Mouse (Mus musculus) heart, embryonic 13.5 days (tissue): ENCODE results near the gene Fntb. TPM values are rescaled to one million over a fixed set of nuclear protein-coding genes. Genes with fewer than 3 reads are reported as not detected.
"Not testable (repeated sequence)": the region's sequence is repeated elsewhere in the genome, so short reads cannot be mapped to it uniquely, and the experiment has no call there.

Experiments
- ATAC-seq: fragments of 200-750 bp; cut with Nextera tagmentation; 2 replicates; pipeline ENCODE4 v1.8.0; 2017; ENCODE audit warnings: moderate TSS enrichment; ENCODE audit not compliant: insufficient number of reproducible peaks, low FRiP score, low TSS enrichment; ENCODE audit errors: extremely low read depth
- H3K27ac ChIP-seq: fragments of 300-500 bp; sonication (generic); replicated peaks from 2 replicates; pipeline ENCODE4 v1.5.1; 2015; ENCODE audit warnings: moderate library complexity, mild to moderate bottlenecking, inconsistent platforms
- H3K27me3 ChIP-seq: fragments of 300-500 bp; sonication (generic); replicated peaks from 2 replicates; pipeline ENCODE4 v1.6.1; 2015; ENCODE audit warnings: mild to moderate bottlenecking, inconsistent platforms
- H3K36me3 ChIP-seq: fragments of 300-500 bp; sonication (generic); 2 replicates; pipeline ENCODE4 v1.6.1; 2015; ENCODE audit warnings: mild to moderate bottlenecking, inconsistent platforms
- H3K4me1 ChIP-seq: fragments of 300-500 bp; sonication (generic); 2 replicates; pipeline ENCODE4 v1.6.1; 2015; ENCODE audit warnings: inconsistent platforms
- H3K4me2 ChIP-seq: fragments of 300-500 bp; sonication (generic); 2 replicates; pipeline ENCODE4 v1.6.1; 2015; ENCODE audit warnings: inconsistent platforms, mild to moderate bottlenecking, moderate library complexity
- H3K4me3 ChIP-seq: fragments of 300-500 bp; sonication (generic); 2 replicates; pipeline ENCODE4 v1.5.1; 2015; ENCODE audit warnings: moderate library complexity, mild to moderate bottlenecking, inconsistent platforms
- H3K9ac ChIP-seq: fragments of 300-500 bp; sonication (generic); 2 replicates; pipeline ENCODE4 v1.6.1; 2015; ENCODE audit warnings: inconsistent platforms, mild to moderate bottlenecking, moderate library complexity
- H3K9me3 ChIP-seq: fragments of 300-500 bp; sonication (generic); 2 replicates; pipeline ENCODE4 v1.6.1; 2016; ENCODE audit warnings: inconsistent platforms
- WGBS: fragments of 180-500 bp; shearing (Covaris S2); methylation state at CpG from one replicate; pipeline ENCODE4 v1.1.7; 2015; ENCODE audit warnings: mixed read lengths; 5-methylcytosine and 5-hydroxymethylcytosine counted together
- polyA plus RNA-seq: library from polyadenylated mRNA; unstranded; fragments of >200 nt; fragmentation: Nextera tagmentation; extraction: Ambion mirVana; gene quantifications from 2 replicates; pipeline ENCODE4 v1.2.1, GENCODE M21; 2015

Fntb gene
- polyA plus RNA-seq, 1 experiment from 2014 or later, result 25.9 TPM

DNA sequence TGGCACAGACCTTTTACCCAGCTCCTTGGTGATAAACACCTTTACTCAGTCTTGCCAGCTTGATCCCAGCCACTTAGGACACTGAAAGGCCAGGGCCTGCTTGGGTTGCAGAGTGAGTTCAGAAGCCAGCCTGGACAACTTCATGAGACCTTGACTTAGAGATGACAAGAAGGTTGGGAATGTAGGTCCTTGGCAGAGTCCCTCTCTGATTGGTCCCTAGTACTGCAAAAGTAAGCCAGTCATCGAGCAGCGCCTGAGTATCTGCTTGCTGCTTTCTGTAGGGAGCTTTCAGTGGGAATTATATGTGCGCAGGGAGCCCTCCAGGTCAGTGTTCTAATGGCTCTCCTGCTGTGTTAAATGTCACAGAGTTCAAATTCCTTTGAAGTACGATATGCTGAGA, 9.7 kb downstream of the Fntb start:
- ATAC-seq, result no peak
- Histone ChIP-seq H3K9me3 (no peaks in the 10 kb centered on the region), H3K27me3 (no peaks in the 10 kb centered on the region), H3K4me3 (no peak overlapping the region), H3K36me3 (peaks cover 25% of the 10 kb centered on the region), H3K4me2 (no peak overlapping the region), H3K9ac (no peak overlapping the region), H3K4me1 (peaks cover 9% of the 10 kb centered on the region), H3K27ac (peak overlapping the region; percentile 43; the same call in 1 of the 2 replicates)
- 42% methylated on average over 4 of the region's 4 CpGs for WGBS

DNA sequence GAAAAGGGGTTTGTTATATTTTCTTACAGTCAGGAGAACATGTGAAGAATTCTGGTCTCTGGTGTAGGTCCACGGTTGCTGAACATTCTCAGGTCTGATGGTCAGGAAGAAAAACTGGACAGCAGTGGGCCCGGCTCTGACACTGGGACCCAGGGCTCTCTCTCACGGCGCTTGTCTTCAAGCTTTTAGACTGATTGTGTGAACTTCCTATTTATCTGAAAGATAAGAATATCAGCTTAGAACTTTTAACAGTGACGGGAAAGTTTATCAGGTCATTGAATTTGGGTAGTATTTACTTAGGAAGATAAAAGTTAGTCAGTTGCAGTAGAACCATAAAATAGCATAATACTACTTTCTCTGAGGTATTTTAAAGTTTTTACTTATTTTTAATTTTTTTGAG, 11.5 kb downstream of the Fntb start:
- no peak overlapping the region for H3K4me2 ChIP-seq
- no peak for ATAC-seq
- WGBS, result 34% methylated on average over 5 of the region's 5 CpGs
- H3K9me3 ChIP-seq, result no peaks in the 10 kb centered on the region
- H3K27ac ChIP-seq, result no peak overlapping the region
- no peaks in the 10 kb centered on the region for H3K27me3 ChIP-seq
- no peak overlapping the region for H3K4me3 ChIP-seq
- peaks cover 17% of the 10 kb centered on the region for H3K4me1 ChIP-seq
- H3K36me3 ChIP-seq, result peaks cover 31% of the 10 kb centered on the region
- no peak overlapping the region for H3K9ac ChIP-seq

DNA sequence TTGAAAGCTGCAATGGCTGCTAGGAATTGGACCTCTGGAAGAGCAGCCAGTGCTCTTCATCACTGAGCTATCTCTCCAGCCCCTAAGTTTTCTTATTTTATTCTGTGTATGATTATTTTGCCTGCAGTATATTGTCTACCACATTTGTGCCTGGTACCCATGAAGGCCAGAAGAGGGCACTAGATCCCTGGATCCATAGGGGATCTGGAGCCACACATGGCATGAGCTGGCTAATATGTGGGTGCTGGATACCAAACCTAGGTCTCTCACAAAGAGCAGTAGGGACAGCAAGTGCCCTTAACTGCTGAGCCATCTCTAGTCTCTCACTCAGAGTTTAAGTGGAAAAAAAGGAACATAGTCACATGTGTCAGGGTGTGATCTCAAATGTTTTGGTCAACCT, 12.5 kb downstream of the Fntb start:
- H3K9ac ChIP-seq, result no peak overlapping the region

DNA sequence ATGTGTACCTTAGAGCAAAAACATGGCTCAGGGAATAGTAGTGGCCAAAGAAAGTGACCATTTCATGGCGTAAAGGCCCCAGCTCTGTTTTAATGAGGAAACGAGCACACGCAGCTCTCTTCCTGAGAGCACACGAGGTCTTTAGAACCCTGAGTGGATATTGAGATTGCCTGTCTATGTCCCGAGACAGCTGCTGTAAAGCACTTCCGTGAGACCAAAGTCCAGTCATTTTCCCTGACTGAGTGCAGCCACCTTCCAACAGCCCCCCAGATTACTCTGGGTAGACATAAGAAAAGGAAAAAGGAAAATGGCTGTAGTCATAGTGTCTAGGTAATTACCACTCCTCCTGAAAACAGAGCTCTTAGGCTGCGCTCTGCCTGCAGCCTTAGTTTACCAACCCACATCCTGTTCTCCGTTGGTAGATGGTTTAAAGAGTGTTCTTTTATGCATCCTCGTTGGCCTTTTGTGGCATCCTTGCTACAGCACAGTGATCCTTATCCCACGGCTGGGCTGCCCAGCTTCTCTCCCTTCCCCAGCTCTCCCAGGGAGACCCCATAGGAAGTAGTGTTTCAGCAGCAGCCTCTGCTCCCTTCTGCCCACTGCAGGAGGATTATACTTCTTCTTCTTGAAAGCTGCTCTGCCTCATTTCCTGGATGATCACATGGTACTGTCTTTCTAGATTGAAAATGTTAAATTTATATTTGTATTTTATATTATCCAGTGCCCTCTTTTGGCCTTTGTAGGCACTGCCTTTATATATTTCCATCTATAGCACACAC, 13.1 kb downstream of the Fntb start:
- Histone ChIP-seq H3K36me3 (peaks cover 34% of the 10 kb centered on the region), H3K9me3 (no peaks in the 10 kb centered on the region), H3K4me2 (no peak overlapping the region), H3K27ac (no peak overlapping the region), H3K4me1 (peaks cover 25% of the 10 kb centered on the region), H3K9ac (no peak overlapping the region), H3K4me3 (no peak overlapping the region), H3K27me3 (no peaks in the 10 kb centered on the region)
- ATAC-seq, result no peak
- 82% methylated on average over 10 of the region's 10 CpGs for WGBS

More for the DNA sequence above, 12.5 kb downstream of the Fntb start:
- no peak for ATAC-seq
- Histone ChIP-seq H3K4me3 (no peak overlapping the region), H3K27ac (no peak overlapping the region), H3K36me3 (peaks cover 31% of the 10 kb centered on the region), H3K4me2 (no peak overlapping the region), H3K4me1 (peaks cover 22% of the 10 kb centered on the region), H3K27me3 (no peaks in the 10 kb centered on the region), H3K9me3 (no peaks in the 10 kb centered on the region)

DNA sequence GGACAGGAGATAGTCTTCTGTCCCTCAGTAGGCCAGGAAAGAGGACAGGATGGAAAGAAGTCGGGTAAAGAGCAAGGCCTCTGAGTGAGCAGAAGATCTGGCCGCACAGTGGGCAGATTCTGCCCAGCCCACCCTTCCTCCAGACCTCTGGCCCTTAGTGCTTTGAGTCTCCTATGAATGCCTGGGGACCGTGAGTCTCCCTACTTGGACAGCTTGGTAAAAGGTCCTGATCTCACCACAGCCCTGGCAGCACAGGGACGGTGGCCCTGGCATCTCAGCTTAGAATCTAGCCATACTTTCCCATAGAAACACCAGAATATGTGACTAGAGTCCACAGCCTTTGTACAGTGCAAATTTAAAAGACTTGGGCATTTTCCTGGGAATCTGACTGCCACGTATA, 14.6 kb downstream of the Fntb start:
- H3K27me3 ChIP-seq, result no peaks in the 10 kb centered on the region
- WGBS, result 84% methylated on average over 5 of the region's 5 CpGs
- ATAC-seq, result no peak
- no peak overlapping the region for H3K4me2 ChIP-seq
- H3K4me1 ChIP-seq, result peaks cover 33% of the 10 kb centered on the region
- no peak overlapping the region for H3K4me3 ChIP-seq
- H3K9me3 ChIP-seq, result no peaks in the 10 kb centered on the region
- no peak overlapping the region for H3K9ac ChIP-seq
- no peak overlapping the region for H3K27ac ChIP-seq
- peaks cover 34% of the 10 kb centered on the region for H3K36me3 ChIP-seq

DNA sequence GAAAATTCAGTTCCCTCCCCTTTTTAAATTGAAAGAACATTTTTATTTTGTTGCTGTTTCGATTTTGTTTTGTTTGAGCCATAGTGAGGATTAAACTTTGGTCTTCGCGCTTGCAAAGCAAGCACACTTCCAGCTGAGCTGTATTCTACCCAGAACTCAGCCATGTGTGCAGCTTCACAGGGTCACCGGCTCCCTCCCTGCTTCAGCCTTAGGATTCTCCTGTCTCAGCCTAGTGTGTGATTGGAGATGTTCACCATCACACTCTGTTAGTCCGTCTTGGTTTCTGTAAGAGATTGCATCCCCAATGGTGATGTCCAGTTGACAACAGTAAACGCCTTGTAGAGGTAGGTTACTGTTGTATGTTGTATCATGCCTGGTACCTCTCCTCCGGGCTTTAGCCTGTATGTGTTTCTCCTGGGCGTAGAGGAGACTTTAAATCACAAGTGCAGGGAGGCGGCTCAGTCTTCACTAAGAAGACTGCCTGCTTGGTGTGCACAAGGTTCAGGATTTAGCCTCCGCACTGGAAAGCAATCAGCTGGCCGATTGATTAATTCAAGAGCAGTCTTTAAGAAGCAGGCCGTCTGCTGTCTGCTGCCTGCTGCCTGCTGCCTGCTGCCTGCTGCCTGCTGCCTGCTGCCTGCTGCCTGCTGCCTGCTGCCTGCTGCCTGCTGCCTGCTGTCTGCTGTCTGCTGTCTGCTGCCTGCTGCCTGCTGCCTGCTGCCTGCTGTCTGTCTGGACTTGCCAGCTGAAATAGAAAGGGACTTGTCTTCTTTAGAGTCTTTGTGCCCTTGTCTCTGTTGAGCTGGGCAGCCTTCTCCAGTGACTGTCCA, 15.5 kb downstream of the Fntb start:
- ATAC-seq, result no peak
- H3K4me3 ChIP-seq, result no peak overlapping the region
- no peak overlapping the region for H3K4me2 ChIP-seq
- peak overlapping the region; percentile 61 for H3K27ac ChIP-seq
- H3K9me3 ChIP-seq, result no peaks in the 10 kb centered on the region
- WGBS, result 72% methylated on average over 12 of the region's 12 CpGs
- peaks cover 33% of the 10 kb centered on the region for H3K36me3 ChIP-seq
- H3K9ac ChIP-seq, result no peak overlapping the region
- H3K27me3 ChIP-seq, result no peaks in the 10 kb centered on the region
- peaks cover 29% of the 10 kb centered on the region for H3K4me1 ChIP-seq

DNA sequence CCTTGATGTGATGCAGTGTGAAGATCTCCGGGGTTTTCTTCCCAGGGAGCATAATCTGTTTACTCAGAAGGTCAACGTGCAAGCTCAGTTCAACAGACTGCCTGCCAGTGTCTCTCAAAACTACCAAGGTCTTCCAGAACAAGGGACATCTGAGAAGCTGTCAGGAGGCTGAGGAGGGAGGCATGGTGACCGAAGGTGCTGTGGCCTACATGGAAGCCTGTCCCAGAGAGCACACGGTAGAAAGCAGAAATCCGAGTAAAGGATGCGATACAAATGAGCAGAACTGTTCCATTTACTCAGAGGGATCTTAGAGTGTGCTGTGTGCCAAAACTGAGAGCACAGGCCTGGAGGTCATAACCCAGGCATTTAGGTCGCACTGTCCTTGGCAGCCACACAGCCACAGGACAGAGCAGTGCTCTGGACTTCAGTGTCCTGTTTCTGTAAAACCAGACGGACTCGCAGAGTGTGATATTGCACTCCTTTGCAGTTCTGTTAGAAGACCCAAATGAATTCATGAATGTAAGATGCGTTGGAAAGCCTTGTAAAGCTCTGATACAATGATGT, 18.7 kb downstream of the Fntb start:
- peak overlapping the region; percentile 71 for H3K27ac ChIP-seq
- ATAC-seq, result no peak
- H3K36me3 ChIP-seq, result peaks cover 17% of the 10 kb centered on the region
- H3K9ac ChIP-seq, result no peak overlapping the region; the same call in 1 of the 2 replicates
- H3K4me1 ChIP-seq, result peaks cover 32% of the 10 kb centered on the region
- no peak overlapping the region for H3K4me3 ChIP-seq
- 42% methylated on average over 10 of the region's 10 CpGs for WGBS
- no peaks in the 10 kb centered on the region for H3K9me3 ChIP-seq
- no peak overlapping the region for H3K4me2 ChIP-seq
- no peaks in the 10 kb centered on the region for H3K27me3 ChIP-seq

DNA sequence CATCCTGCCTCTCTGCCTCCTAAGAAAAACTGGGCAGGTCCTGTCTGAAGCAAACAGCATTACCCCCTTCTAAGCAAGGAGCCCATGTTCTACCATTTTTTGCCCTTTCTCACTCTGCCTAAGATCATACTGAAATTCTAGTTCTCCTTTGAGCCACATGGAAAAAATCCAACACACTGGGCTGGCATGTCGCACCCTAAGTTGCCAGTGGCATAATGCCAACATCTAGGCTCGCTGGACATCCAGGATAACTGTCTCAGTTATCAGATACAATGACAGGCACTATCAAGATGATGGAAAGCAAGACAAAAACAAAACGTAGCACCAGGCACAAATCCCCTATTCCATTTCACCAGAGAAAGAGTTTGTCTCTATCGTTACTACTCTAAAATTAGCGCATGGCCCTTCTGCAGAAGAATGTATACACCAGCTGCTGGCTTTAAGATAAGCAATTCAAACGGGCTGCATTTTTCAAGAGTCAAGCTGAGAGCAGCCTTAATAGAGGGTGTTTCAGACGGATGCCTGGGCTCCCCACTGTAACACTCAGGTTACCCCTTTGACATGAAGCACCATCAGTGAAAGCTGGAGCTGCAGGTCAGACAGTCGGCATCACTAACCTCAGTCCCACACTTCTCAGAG, 25.2 kb downstream of the Fntb start:
- peak overlapping the region; percentile 93 for H3K27ac ChIP-seq
- peaks cover 32% of the 10 kb centered on the region for H3K4me1 ChIP-seq
- no peak; the same call in 1 of the 2 replicates for ATAC-seq
- H3K9me3 ChIP-seq, result no peaks in the 10 kb centered on the region
- H3K4me2 ChIP-seq, result peak overlapping the region; percentile 61
- H3K4me3 ChIP-seq, result no peak overlapping the region
- WGBS, result 9% methylated on average over 8 of the region's 8 CpGs
- no peaks in the 10 kb centered on the region for H3K27me3 ChIP-seq
- no peaks in the 10 kb centered on the region for H3K36me3 ChIP-seq
- H3K9ac ChIP-seq, result peak overlapping the region; percentile 61

DNA sequence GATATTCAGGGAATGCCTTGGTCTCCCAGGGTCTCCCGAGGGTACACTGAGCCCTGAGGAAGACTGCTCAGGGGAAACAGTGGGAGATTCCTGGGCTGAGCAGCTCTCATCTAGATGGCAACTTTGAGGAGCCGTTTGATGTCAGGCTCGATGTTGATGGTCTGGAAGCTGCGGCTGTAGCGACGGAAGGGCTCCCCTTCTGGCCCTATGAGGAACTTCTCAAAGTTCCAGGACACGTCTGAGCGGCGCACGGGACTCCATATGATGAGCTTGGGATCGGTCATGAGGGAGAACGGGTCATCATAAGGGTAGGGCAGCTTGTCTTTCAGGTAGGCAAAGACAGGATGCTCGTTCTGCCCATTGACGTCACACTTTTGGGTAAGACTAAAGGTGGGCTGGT, 27.2 kb downstream of the Fntb start:
- not testable (repeated sequence) for H3K9ac ChIP-seq, H3K36me3 ChIP-seq, H3K9me3 ChIP-seq, H3K4me3 ChIP-seq, H3K27ac ChIP-seq, H3K4me2 ChIP-seq, ATAC-seq, H3K27me3 ChIP-seq
- H3K4me1 ChIP-seq, result peaks cover 32% of the 10 kb centered on the region
- WGBS, result 52% methylated on average over 14 of the region's 14 CpGs

DNA sequence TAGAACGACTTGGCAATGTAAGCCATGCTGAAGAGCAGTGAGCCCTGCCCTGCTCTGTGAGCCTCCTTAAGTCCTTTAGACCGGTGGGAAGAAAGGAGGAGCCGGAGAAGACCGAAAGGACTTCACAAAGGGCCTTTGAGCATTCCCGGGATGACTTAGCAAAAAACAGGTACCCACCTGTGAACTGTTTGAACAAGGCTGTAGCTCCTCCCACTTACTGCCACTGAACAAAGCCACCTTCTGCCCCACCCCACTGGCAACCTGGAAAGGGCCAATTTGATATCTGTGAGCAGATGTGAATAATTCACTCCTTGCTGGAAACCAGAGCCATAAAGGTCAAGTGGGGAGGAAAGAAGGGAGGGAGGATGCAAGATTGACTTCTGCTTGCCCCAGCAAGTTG, 30.0 kb downstream of the Fntb start, which contains the start of gene Gpx2:
TSS of gene Gpx2 (minus strand) at position 205 of the 400 bp plus-strand sequence.
- Histone ChIP-seq H3K9me3 (no peaks in the 10 kb centered on the region), H3K27ac (no peak within 1 kb of the TSS), H3K27me3 (peaks cover 13% of the 10 kb centered on the region; the same call in 1 of the 2 replicates), H3K4me3 (no peak within 1 kb of the TSS), H3K9ac (no peak within 1 kb of the TSS), H3K4me1 (peaks cover 18% of the 10 kb centered on the region), H3K4me2 (no peak within 1 kb of the TSS), H3K36me3 (no peaks in the 10 kb centered on the region)
- no peak for ATAC-seq
- WGBS, result 62% methylated on average over 5 of the region's 5 CpGs

DNA sequence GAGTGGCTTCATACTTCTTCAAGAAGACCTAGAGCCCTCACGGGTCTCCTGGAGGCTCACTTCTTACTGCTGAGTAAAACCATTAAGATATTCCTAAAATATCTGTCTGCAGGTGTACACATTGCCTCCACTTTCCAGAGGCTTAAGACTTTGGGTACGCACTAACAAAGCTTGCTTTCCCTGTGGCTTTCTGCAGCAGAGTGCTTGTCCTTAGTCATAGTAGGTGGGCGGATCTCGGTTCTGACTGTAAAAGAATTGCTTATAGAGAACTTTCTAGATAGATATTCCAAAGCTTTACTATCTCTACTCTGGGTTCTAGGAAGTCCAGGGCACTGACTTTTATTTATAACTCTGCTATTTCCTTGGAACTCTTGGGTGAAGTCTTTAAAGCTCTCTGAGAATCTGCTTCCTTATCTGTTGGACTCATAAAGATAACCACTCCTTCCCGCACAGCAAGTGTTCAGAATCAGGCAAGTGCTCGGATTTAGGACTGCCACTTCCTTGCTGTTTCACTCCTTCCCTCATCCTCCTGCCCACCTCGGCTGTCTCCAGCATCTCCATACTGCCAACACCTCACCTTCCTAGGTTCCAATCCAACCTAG, 31.6 kb downstream of the Fntb start:
- peaks cover 15% of the 10 kb centered on the region; the same call in 1 of the 2 replicates for H3K27me3 ChIP-seq
- H3K4me2 ChIP-seq, result no peak overlapping the region
- no peaks in the 10 kb centered on the region for H3K9me3 ChIP-seq
- no peak for ATAC-seq
- H3K27ac ChIP-seq, result no peak overlapping the region
- no peaks in the 10 kb centered on the region for H3K36me3 ChIP-seq
- no peak overlapping the region for H3K9ac ChIP-seq
- H3K4me3 ChIP-seq, result no peak overlapping the region
- H3K4me1 ChIP-seq, result peaks cover 1% of the 10 kb centered on the region; the same call in 1 of the 2 replicates
- 65% methylated on average over 7 of the region's 7 CpGs for WGBS
